Mouse (Mus musculus): ENCODE data around the gene Akap4. TPM values are rescaled to one million over a fixed set of nuclear protein-coding genes. Genes with fewer than 3 reads are reported as not detected.

The Akap4 gene
- polyA plus RNA-seq, 1 experiment from 2014 or later = not detected

Other genes with a start within 250 kb of the Akap4 start
- gene Ccnb3, start 25.9 kb upstream of the Akap4 start, polyA plus RNA-seq (2015; fragmentation: Nextera tagmentation; extraction: Ambion mirVana) = 0.03 TPM in 1 of 2 replicates, not detected in the other

Measured in liver, embryonic 13.5 days (tissue).